Mouse (Mus musculus) layer of hippocampus, adult 11-12 months (tissue): ENCODE measurements around the gene Gapt.
A peak's percentile ranks its signal among the peaks of the same experiment; 100 is the strongest.
"Not testable (repeated sequence)": the region's sequence is repeated elsewhere in the genome, so short reads cannot be mapped to it uniquely, and the experiment has no call there.

ENCODE experiments used
- DNase-seq: peaks from one replicate; pipeline ENCODE4 v3.0.0; 2022; ENCODE audit warnings: low spot score

The Gapt gene

DNA sequence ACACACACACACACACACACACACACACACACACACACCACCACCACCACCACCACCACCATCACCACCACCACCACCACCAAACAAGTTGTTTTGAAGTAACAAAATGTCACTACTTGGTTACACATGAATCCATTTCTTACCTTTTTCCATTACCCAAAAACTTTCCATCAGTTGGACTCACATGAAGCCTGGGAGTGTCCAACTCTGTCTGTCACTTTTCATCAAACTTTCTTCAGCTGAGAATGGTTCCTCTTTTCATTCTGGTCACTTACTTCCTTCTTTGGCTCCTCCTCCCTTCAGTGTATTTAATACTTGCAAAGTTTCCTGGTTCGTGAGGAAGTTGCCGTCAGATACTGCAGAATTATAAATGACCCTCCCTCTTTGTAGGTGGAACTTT is at the start of gene Gapt:
TSS of gene Gapt (minus strand) at position 259 of the 400 bp plus-strand sequence.
- DNase-seq: no peak

GRCm38 (mm10) chr13:110406152-110406551 is 49.2 kb upstream of the Gapt start:
- DNase-seq: no peak

DNA sequence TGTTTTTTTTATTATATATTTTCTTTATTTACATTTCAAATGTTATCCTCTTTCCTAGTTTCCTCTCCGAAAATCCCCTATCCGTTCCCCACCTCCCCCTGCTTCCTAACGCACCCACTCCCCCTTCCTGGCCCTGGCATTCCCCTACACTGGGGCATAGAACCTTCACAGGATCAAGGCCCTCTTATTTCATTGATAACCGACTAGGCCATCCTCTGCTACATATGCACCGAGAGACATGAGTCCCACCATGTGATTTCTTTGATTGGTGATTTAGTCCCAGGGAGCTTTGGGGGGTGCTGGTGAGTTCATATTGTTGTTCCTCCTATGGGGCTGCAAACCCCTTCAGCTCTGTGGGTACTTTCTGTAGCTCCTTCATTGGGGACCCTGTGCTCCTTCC is 47.7 kb upstream of the Gapt start:
- not testable (repeated sequence) for DNase-seq

- DNase-seq: no peak
These were observed 47.1 kb upstream of the Gapt start for GRCm38 (mm10) chr13:110404059-110404458.

GRCm38 (mm10) chr13:110401877-110402276 is 44.9 kb upstream of the Gapt start:
- no peak for DNase-seq

DNA sequence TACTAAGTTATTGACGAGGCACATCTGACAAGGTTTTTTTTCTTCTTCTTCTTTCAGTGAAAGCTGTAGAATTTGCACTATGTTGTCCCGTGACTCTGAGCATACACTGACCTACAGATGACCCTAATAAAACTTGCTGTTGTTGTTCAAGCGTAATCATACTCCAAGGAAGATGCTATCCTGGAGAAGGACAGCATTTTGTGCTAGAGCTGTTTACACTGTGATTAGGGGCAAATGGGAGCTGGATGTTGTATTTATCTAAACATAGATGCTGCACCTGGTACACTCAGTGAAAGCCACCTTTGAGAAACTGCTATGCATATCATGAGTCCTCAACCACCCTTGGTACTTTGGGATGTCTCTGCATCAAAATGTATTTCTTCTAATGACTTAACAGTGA is 44.4 kb upstream of the Gapt start:
- no peak for DNase-seq

- DNase-seq: no peak
These were observed 41.7 kb upstream of the Gapt start for GRCm38 (mm10) chr13:110398513-110399270.

GRCm38 (mm10) chr13:110397750-110398149 is 40.8 kb upstream of the Gapt start:
- no peak for DNase-seq

- DNase-seq: no peak
These were observed 39.1 kb upstream of the Gapt start for GRCm38 (mm10) chr13:110395916-110396685.

DNA sequence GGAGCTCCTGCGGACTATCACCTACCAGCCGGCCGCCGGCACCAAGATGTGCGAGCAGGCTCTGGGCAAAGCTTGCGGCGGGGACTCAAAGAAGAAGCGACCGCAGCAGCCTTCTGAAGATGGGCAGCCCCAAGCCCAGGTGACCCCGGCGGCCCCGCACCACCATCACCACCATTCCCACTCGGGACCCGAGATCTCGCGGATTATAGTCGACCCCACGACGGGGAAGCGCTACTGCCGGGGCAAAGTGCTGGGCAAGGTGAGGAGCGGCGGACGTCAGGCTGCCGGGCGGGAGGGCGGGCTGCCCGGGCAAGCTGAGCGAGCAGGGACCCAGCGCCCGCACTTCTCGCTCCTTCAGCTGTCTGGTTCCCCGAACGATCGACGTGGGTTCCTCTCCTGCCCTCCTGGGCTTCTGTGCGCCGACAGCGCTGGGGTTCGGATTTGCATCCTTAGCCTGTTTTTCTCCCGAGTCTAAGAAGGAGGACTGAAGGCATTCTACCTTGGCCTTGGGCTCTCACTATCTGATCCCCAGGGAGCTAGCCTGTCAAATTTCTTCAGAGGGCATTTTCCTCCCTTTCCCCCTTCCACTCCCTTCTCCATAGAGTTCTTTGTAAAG is 38.3 kb upstream of the Gapt start:
- DNase-seq: no peak

GRCm38 (mm10) chr13:110394291-110395178 is 37.5 kb upstream of the Gapt start, which contains the start of gene Plk2:
Gene Plk2 (plus strand): TSS chr13:110395046.
- DNase-seq: peak; percentile 93

- no peak for DNase-seq
These were observed 35.6 kb upstream of the Gapt start for GRCm38 (mm10) chr13:110392631-110393030.

DNA sequence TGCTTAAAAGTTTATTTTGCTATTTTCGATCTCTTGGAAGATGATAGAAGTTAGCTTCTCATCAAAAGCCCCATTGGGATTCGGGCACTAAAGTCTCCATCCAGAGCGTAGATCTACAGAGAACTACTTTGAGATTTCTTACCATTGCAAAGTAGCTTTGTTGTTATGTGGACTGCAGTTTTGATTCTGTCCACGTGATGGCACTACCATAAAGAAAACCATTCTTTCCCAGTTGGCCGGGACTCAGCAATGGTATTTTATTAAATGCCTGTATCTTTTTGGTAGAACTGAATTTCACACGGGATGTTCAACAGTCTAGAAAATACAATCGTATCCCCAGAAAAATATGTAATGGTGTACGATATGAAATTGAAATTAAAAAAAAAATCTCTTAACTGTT is 35.2 kb upstream of the Gapt start:
- peak; percentile 86 for DNase-seq

DNA sequence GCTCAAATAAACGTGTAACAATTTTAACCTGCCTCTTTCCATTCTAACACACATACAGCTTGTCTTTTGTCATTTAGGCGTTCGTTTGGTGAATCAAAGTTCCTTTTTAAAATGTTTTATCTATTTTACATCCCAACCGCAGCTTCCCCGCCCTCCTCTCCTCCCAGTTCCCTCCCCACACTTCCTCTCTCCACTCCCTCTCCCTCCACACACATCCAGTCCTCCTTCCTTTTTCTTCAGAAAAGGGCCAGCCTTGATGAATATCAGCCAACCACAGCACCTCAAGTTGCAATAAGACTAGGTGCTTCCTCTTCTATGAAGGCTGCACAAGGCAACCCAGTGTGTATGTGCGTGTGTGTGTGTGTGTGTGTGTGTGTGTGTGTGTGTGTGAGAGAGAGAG is 27.5 kb upstream of the Gapt start:
- no peak for DNase-seq

GRCm38 (mm10) chr13:110382447-110382901 is 25.5 kb upstream of the Gapt start:
- no peak for DNase-seq

- no peak for DNase-seq
These were observed 12.7 kb upstream of the Gapt start for GRCm38 (mm10) chr13:110369673-110370072.

DNA sequence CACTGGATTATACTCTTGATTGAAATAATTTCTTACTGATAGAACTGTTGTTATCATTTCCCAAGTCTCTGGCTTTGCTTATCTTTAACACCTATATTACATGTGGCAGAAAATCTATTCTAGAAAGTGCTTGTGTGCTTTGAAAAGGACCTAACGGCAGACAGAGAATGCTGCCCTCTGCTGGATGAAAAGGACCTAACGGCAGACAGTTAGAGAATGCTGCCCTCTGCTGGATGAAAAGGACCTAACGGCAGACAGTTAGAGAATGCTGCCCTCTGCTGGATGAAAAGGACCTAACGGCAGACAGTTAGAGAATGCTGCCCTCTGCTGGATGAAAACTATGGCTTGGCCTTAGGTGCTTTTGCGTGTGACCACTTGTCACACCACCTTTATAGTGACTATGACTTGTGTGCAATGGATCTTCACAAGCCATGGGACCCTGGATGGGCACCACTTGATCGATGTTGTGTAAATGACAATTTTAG is 11.6 kb upstream of the Gapt start:
- peak; percentile 75 for DNase-seq

- DNase-seq: no peak
These were observed 11.1 kb upstream of the Gapt start for GRCm38 (mm10) chr13:110367961-110368555.

- no peak for DNase-seq
These were observed 9.5 kb upstream of the Gapt start for GRCm38 (mm10) chr13:110366477-110366876.

DNA sequence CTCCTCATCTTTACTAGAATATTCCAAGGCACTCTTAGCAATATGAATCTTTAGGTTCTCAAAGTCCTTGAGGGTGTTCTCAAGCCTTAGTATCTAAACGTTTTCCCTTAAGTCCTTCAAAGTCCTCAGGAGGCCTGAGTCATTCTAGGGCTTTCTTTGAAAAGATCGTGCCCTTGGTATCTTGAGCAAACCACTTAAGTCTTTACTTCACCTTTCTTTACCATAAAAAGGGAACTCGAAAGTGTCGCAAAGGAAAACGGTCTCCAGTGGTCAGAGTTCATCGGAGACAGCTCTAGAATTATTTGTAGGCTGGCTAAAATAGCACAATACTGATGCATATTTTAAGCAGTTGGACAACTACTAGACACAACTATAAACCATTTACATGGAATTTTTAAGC is 6.7 kb upstream of the Gapt start:
- DNase-seq: no peak

DNA sequence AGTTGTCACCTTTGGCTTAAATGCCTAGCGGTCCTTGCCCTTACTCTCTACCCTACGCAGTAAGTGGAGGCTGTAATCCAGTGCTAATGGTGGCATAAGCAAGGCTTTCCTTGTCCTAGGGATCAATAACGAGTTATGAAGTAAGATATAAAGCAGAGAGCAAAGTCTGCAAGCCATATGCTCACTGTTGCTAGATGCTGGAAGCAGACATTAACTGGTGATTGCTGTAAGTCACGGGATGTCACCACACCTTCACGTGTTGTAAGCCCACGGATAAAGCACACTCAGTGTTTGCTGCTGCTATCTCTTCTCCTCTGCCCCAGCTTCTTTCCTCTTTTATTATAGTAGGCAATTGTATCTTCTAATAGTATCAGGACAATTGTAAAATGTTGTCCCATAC is 5.9 kb downstream of the Gapt start:
- no peak for DNase-seq
